In genomic region chr17:24488662-24489264, GRCm38 (mm10) we compare ENCODE assay signal across 8 mouse cellular contexts. TPM values are rescaled to one million over a fixed set of nuclear protein-coding genes. Genes with fewer than 3 reads are reported as not detected.
DNase-seq lines count a peak whose midpoint lies in the region; ATAC-seq lines count a peak whose summit lies in the region.

No protein-coding gene starts in this region.

- no peak for DNase-seq in frontal cortex, postnatal 14 days (ENCODE audit: low spot score in 2 of 2)
- DNase-seq in CD4-positive helper T cell, adult 2 months (ENCODE audit: low read depth, low spot score): peak; percentile 44
- peak; percentile 67 for DNase-seq in cerebellum, postnatal 14 days
- peak; percentile 68 for DNase-seq in neural tube, embryonic 11.5 days (ENCODE audit: low spot score)
- DNase-seq in layer of hippocampus, postnatal 25 days (ENCODE audit: extremely low spot score in 1 of 2, low spot score in 1 of 2): no peak

- H3K4me3 ChIP-seq in heart, embryonic 16.5 days (ENCODE audit: low read length): peak overlapping the region; percentile 76
- H3K4me3 ChIP-seq in limb, embryonic 12.5 days (replicated peaks): peak overlapping the region; percentile 80
- peak overlapping the region; percentile 60 for H3K4me3 ChIP-seq in neural tube, embryonic 11.5 days (ENCODE audit: low read depth, low read length)

- H3K9ac ChIP-seq in heart, embryonic 16.5 days (ENCODE audit: low read length): peak overlapping the region; percentile 77
- H3K9ac ChIP-seq in limb, embryonic 12.5 days (replicated peaks): peak overlapping the region; percentile 83
- peak overlapping the region; percentile 73 for H3K9ac ChIP-seq in neural tube, embryonic 11.5 days (ENCODE audit: low read length)

- H3K36me3 ChIP-seq in heart, embryonic 16.5 days (ENCODE audit: control insufficient read depth, insufficient read depth): no peaks in the 10 kb centered on the region
- no peaks in the 10 kb centered on the region for H3K36me3 ChIP-seq in limb, embryonic 12.5 days
- no peaks in the 10 kb centered on the region for H3K36me3 ChIP-seq in neural tube, embryonic 11.5 days (ENCODE audit: control insufficient read depth, insufficient read depth, low read length)

- peak overlapping the region; percentile 100 for H3K4me2 ChIP-seq in heart, embryonic 16.5 days (ENCODE audit: low read depth, low read length)
- H3K4me2 ChIP-seq in limb, embryonic 12.5 days: peak overlapping the region; percentile 95
- peak overlapping the region; percentile 89 for H3K4me2 ChIP-seq in neural tube, embryonic 11.5 days (ENCODE audit: low read depth)

- H3K4me1 ChIP-seq in heart, embryonic 16.5 days (ENCODE audit: control insufficient read depth, insufficient read depth, low read length): peaks cover 8% of the 10 kb centered on the region
- H3K4me1 ChIP-seq in limb, embryonic 12.5 days (replicated peaks): peaks cover 21% of the 10 kb centered on the region
- peaks cover 13% of the 10 kb centered on the region for H3K4me1 ChIP-seq in neural tube, embryonic 11.5 days (ENCODE audit: control insufficient read depth, insufficient read depth, low read length)

- no peak overlapping the region for H3K27ac ChIP-seq in heart, embryonic 16.5 days (ENCODE audit: low read length)
- H3K27ac ChIP-seq in limb, embryonic 12.5 days: peak overlapping the region; percentile 35; the same call in 1 of the 2 replicates
- peak overlapping the region; percentile 76 for H3K27ac ChIP-seq in neural tube, embryonic 11.5 days (ENCODE audit: low read depth, low read length)

- H3K9me3 ChIP-seq in heart, embryonic 16.5 days (replicated peaks; ENCODE audit: control insufficient read depth, low read length): no peaks in the 10 kb centered on the region
- H3K9me3 ChIP-seq in limb, embryonic 12.5 days: no peaks in the 10 kb centered on the region
- H3K9me3 ChIP-seq in neural tube, embryonic 11.5 days (ENCODE audit: control insufficient read depth, low read length): no peaks in the 10 kb centered on the region

- peaks cover 40% of the 10 kb centered on the region for H3K27me3 ChIP-seq in heart, embryonic 16.5 days (ENCODE audit: control insufficient read depth, insufficient read depth, low read length)
- H3K27me3 ChIP-seq in limb, embryonic 12.5 days: peaks cover 37% of the 10 kb centered on the region
- H3K27me3 ChIP-seq in neural tube, embryonic 11.5 days (ENCODE audit: control insufficient read depth, insufficient read depth, low read length): peaks cover 4% of the 10 kb centered on the region; the same call in 1 of the 2 replicates

- peak; percentile 45; the same call in 1 of the 2 replicates for ATAC-seq in frontal cortex, adult (ENCODE audit: low TSS enrichment)
- peak; percentile 38; the same call in 1 of the 2 replicates for ATAC-seq in heart, embryonic 16.5 days (replicated peaks; ENCODE audit: extremely low read depth, insufficient read depth, low FRiP score)
- ATAC-seq in limb, embryonic 12.5 days (ENCODE audit: insufficient number of reproducible peaks, insufficient read depth, low FRiP score, low TSS enrichment, low read depth): 0 out of 2 replicates have a peak, but pooled peaks have one; percentile 54
- peak; percentile 70 for ATAC-seq in neural tube, embryonic 11.5 days (ENCODE audit: insufficient read depth, low FRiP score, low TSS enrichment)

- under 1% methylated on average over 68 of the region's 81 CpGs for WGBS in heart, embryonic 16.5 days
- under 1% methylated on average over 63 of the region's 81 CpGs for WGBS in limb, embryonic 12.5 days
- WGBS in neural tube, embryonic 11.5 days: under 1% methylated on average over 55 of the region's 81 CpGs

RNA-seq across cellular contexts. Expression of gene Caskin1, which starts 0.4 kb away (rescaled TPM):
- 0.24 and 0.52 TPM in 2 replicates for polyA plus RNA-seq in heart, embryonic 16.5 days (2015; fragmentation: Nextera tagmentation; extraction: Ambion mirVana)
- polyA plus RNA-seq in limb, embryonic 12.5 days (2016; fragmentation: Nextera tagmentation; extraction: Ambion mirVana): 6.1 and 6.5 TPM in 2 replicates
- 7.4 and 8.4 TPM in 2 replicates for polyA plus RNA-seq in neural tube, embryonic 11.5 days (2014; fragmentation: Nextera tagmentation; extraction: Ambion mirVana)
- 100 to 1,000 TPM; 143 to 165 TPM for total RNA-seq in layer of hippocampus, postnatal 25 days (2021)

RNA-seq across cellular contexts. Expression of gene Mlst8, which starts 9.9 kb away (rescaled TPM):
- polyA plus RNA-seq in heart, embryonic 16.5 days (2015; fragmentation: Nextera tagmentation; extraction: Ambion mirVana): 18.7 and 19.5 TPM in 2 replicates
- polyA plus RNA-seq in limb, embryonic 12.5 days (2016; fragmentation: Nextera tagmentation; extraction: Ambion mirVana): 34.7 and 35.5 TPM in 2 replicates
- 26.2 and 29.7 TPM in 2 replicates for polyA plus RNA-seq in neural tube, embryonic 11.5 days (2014; fragmentation: Nextera tagmentation; extraction: Ambion mirVana)
- total RNA-seq in layer of hippocampus, postnatal 25 days (2021): 10 to 100 TPM; 38.1 to 40.1 TPM

RNA-seq across cellular contexts. Expression of gene Bricd5, which starts 15.1 kb away (rescaled TPM):
- polyA plus RNA-seq in heart, embryonic 16.5 days (2015; fragmentation: Nextera tagmentation; extraction: Ambion mirVana): 0.21 and 0.25 TPM in 2 replicates
- not detected in 2 replicates for polyA plus RNA-seq in limb, embryonic 12.5 days (2016; fragmentation: Nextera tagmentation; extraction: Ambion mirVana)
- 0.33 and 0.51 TPM in 2 replicates for polyA plus RNA-seq in neural tube, embryonic 11.5 days (2014; fragmentation: Nextera tagmentation; extraction: Ambion mirVana)
- 1 to 10 TPM; 1.6 to 3.5 TPM for total RNA-seq in layer of hippocampus, postnatal 25 days (2021)

RNA-seq across cellular contexts. Expression of gene Pgp, which starts 18.6 kb away (rescaled TPM):
- 71.1 and 76.0 TPM in 2 replicates for polyA plus RNA-seq in heart, embryonic 16.5 days (2015; fragmentation: Nextera tagmentation; extraction: Ambion mirVana)
- 54.9 and 56.6 TPM in 2 replicates for polyA plus RNA-seq in limb, embryonic 12.5 days (2016; fragmentation: Nextera tagmentation; extraction: Ambion mirVana)
- polyA plus RNA-seq in neural tube, embryonic 11.5 days (2014; fragmentation: Nextera tagmentation; extraction: Ambion mirVana): 65.0 and 65.2 TPM in 2 replicates
- 10 to 100 TPM; 61.5 to 74.6 TPM for total RNA-seq in layer of hippocampus, postnatal 25 days (2021)

RNA-seq across cellular contexts. Expression of gene E4f1, which starts 18.6 kb away (rescaled TPM):
- polyA plus RNA-seq in heart, embryonic 16.5 days (2015; fragmentation: Nextera tagmentation; extraction: Ambion mirVana): 27.7 and 28.8 TPM in 2 replicates
- 37.2 and 45.6 TPM in 2 replicates for polyA plus RNA-seq in limb, embryonic 12.5 days (2016; fragmentation: Nextera tagmentation; extraction: Ambion mirVana)
- polyA plus RNA-seq in neural tube, embryonic 11.5 days (2014; fragmentation: Nextera tagmentation; extraction: Ambion mirVana): 17.0 and 21.2 TPM in 2 replicates
- 10 to 100 TPM; 25.4 to 36.0 TPM for total RNA-seq in layer of hippocampus, postnatal 25 days (2021)

Comparison
In these comparisons a context has a peak if more than half of its experiments do, and no peak if none do; other contexts are left out.
1. DNase-seq: peak in CD4-positive helper T cell, adult 2 months (single experiment), cerebellum, postnatal 14 days (2 of 2) and neural tube, embryonic 11.5 days (single experiment); none in frontal cortex, postnatal 14 days (0 of 2) and layer of hippocampus, postnatal 25 days (0 of 2).
2. Peak in every context shown above with its lines, with median percentiles within 50 percentile points of each other: ATAC-seq, H3K4me2 ChIP-seq, H3K4me3 ChIP-seq and H3K9ac ChIP-seq.